Comparison of ENCODE assay signal across 10 mouse cellular contexts in the genomic region with DNA sequence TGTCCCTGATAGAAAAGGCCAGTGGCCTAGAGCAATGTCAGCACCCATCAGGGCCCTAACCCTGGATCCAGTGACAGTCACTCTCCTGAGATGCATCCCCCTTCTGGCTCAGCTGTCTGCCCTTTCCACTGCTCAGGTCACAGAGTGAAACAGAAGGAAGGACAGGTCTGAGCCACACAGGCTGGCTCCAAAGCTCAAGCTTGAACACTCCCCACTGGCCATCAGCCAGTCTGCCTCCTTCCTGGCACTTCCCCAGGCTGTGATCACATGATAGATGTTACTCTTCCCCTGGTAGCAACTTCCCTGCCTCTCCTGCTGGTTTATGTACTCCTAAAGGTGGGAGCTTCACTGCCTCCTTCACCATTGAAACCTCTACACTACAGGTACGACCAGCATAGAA.
DNase-seq lines count a peak whose midpoint lies in the region; ATAC-seq lines count a peak whose summit lies in the region.
"Had no signal": no experiment of that assay in that cellular context is flagged by ENCODE, and none has a peak within 500 bp of the region (broad histone marks: within the 10 kb centered on the region; RNA-seq: fewer than 3 reads in every experiment).

No protein-coding gene starts in this region.

- ATAC-seq in cerebellum, adult (ENCODE audit: insufficient number of reproducible peaks, low FRiP score, low TSS enrichment), result no peak
- ATAC-seq in monocyte, adult 5-6 weeks (replicated peaks; ENCODE audit: insufficient number of reproducible peaks, low FRiP score, low TSS enrichment, poor library complexity, severe bottlenecking), result no peak
- ATAC-seq: liver, embryonic 12.5 days had no signal

- intact Hi-C loops in left cerebral cortex, postnatal 4 days (cut with DNase I), result no loop called here

- peak; percentile 82 to 83 for DNase-seq in cerebellum, postnatal 10 days
- peak; percentile 75 for DNase-seq in left cerebral cortex, postnatal 4 days
- DNase-seq in left cerebral cortex, adult 11 months (ENCODE audit: low spot score), result no peak
- peak; percentile 42 for DNase-seq in NIH3T3 (ENCODE audit: low read depth)
- peak; percentile 80 for DNase-seq in kidney, postnatal 10 days
- no peak for DNase-seq in thymus, postnatal 4 days
- DNase-seq: thymus, postnatal 14 days had no signal

Comparison
In these comparisons a context has a peak if more than half of its experiments do, and no peak if none do; other contexts are left out.
1. DNase-seq: peak in cerebellum, postnatal 10 days (2 of 2), left cerebral cortex, postnatal 4 days (single experiment), NIH3T3 (single experiment) and kidney, postnatal 10 days (single experiment); none in left cerebral cortex, adult 11 months (single experiment) and thymus, postnatal 4 days (single experiment).